Comparison of ENCODE assay signal across 13 mouse cellular contexts in the genomic region with DNA sequence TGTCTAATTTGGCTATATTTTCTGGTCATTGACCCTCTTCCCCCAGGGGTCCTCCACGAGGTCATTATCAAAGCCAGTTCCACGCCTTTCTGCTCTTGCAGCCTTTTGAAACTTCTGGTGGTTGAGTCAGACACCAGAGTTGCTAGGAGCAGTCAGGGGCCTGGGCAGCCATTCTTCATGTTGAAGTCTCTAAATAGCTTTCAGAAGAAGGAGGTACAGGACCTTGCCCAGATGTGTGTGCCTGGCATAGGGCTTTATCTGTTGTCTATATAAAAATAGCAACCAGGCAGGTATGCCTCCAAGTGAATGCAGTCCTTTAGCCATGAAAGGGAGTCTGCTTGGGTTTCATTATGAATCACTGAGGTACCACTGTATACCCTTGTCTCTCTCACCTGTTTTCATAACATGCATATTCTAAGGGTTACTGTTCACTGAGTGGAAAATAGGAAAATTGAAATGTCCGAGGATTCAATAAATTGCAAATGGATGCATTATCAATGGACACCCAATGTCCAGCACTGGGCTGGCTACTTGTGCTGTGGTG.
"Had no signal": no experiment of that assay in that cellular context is flagged by ENCODE, and none has a peak within 500 bp of the region (broad histone marks: within the 10 kb centered on the region; RNA-seq: fewer than 3 reads in every experiment).

No protein-coding gene starts in this region.

- H3K27me3 ChIP-seq: liver, embryonic 13.5 days had no signal

- H3K4me2 ChIP-seq: liver, embryonic 13.5 days; midbrain, embryonic 11.5 days had no signal

- H3K36me3 ChIP-seq: liver, embryonic 13.5 days had no signal

- H3K27ac ChIP-seq: kidney, postnatal 0 days; left cerebral cortex, adult 2 months; liver, embryonic 13.5 days had no signal

- DNase-seq: kidney, postnatal 36 days; layer of hippocampus, postnatal 36 days; liver, embryonic 13.5 days; lung, adult 2 months; lung, postnatal 14 days; lung, postnatal 4 days; midbrain, embryonic 14.5 days; thymus, adult 18-20 months; thymus, postnatal 14 days; thymus, postnatal 4 days had no signal

- H3K9ac ChIP-seq: liver, embryonic 13.5 days had no signal

- H3K4me3 ChIP-seq: left cerebral cortex, adult 2 months; liver, embryonic 13.5 days had no signal

- H3K9me3 ChIP-seq: liver, embryonic 13.5 days had no signal
